Mouse (Mus musculus) retina, embryonic 14.5 days (tissue): ENCODE results near the gene Lrguk.

Source experiments
- DNase-seq: peaks from one replicate; pipeline ENCODE4 v3.0.0-alpha.2; 2015; ENCODE audit warnings: low spot score

The Lrguk gene

DNA sequence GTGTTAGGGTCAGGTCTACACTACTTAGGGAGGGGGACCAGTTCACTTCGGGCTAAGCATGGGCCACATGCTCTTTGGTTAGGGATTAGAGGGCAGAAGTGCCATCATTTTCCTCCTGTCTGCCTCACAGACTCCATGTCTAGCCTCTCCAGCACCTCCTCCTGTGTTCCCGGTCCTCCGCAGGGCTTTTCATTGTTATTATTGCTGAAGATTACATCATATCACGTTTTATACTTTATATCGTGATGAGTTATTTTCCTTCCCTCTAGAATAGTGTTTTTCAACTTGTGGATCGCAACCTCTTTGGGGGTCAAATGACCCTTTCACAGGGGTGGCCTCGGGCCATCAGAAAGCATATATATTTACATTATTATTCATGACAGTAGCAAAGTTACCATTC is 37.5 kb downstream of the Lrguk start:
- no peak for DNase-seq

DNA sequence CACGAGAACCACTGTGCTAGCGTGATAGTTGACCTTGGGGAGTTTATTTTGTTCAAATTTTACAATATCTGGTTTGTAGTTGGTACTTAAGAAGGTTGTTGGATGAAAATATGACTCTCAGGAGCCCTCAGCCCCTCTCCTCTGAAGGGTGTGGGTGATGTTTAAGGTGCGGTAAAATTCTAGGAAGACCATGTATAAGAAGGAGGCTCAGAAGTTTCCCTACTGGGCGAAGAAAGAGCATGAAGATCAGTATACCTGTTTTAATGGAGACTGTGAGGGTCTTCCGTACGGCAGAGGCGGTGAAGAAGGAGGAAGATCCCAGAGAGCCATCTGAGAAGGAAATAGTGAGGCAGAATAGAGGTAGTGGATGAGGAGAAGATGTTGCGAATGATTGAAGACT is 38.0 kb downstream of the Lrguk start:
- no peak for DNase-seq

DNA sequence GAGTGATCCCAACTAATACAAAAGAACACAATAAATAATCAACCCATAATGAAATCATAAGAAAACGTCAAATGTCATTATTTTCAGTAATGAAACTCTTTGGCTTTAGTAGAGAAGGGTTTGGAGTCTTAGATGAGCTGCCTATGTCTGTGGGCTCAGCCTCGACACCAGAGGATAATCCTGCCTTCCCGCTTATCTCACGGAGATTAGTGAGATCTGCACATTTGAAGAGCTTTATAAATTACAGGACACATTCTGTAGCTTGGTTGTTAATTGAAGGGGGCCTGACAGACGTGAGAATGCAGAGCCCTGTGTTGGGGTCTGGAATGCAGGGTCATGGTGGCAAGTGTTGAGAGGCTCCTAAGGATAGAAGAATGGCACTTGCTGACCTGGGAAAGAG is 42.7 kb downstream of the Lrguk start:
- no peak for DNase-seq

DNA sequence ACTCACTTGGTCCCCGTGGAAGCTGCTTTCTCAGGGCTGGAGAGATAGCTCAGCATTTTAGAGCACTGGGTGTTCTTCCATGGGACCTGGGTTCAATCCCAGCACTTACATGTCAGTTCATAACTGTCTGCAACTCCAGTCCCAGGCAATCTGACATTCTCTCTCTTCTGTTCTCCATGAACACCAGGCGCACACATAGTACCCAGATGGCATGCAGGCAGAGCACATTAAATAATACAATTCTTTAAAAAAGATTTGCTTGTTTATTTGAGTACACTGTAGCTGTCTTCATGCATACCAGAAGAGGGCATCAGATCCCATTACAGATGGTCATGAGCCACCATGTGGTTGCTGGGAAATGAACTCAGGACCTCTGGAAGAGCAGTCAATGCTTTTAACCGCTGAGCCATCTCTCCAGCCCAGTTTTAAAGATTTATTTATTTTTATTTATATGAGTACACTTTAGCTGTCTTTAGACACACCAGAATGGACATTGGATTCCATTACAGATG is 44.7 kb downstream of the Lrguk start:
- no peak for DNase-seq

DNA sequence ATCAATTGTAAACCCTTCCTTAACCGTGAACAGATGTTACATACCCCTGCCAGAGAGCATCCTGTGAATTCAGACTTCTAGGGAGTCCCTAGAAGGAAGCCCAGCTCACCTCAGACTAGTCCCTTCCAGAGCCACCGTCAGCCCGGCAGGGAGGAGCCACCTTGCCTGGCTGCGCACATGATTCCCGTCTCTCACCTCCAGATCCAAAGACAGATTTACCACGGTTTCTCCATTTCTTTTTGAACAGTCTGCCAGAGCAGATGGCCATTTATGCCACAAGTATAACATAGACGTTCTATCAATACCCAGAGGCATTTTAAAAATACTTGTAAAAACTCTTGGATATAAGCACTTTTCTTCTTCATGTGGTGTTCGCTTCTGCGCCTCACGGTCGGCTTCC is 46.3 kb downstream of the Lrguk start:
- no peak for DNase-seq

DNA sequence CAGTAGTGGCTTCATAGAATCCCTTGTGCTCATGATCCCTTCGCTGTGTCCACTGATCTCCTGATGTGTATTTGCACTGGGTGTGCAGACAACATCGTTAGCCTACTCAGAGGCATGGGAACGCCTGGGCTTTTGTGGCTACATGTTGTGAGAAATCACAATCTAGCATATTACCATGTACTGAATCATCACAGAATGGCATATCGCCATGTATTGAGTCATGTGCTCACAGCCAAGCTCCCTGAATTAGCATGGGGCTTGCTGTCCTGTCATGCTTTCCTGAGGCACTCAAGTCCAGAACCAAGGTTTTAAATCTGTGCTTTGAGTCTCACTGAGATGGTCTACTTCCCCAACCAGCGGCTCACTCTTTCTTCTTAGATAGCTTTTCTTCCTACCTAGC is 54.2 kb downstream of the Lrguk start:
- DNase-seq: no peak

DNA sequence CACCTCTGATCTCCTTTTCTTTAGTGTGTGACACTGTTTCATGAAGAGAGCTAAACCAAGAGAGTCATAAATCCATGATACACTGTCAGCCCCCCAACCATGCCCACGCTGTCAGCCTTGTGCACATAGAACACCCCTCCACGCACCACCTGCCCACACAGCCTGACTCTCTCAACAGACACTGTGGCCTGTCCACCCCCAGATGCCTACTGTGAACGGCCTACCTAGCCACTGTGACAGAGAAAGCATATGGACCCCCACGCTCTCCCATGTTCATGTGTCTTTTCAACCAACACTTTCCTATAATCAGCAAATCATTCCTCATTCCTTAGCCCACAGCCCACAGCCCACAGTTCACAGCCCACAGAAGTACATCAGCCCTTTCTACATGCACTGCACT is 58.5 kb downstream of the Lrguk start:
- DNase-seq: no peak

DNA sequence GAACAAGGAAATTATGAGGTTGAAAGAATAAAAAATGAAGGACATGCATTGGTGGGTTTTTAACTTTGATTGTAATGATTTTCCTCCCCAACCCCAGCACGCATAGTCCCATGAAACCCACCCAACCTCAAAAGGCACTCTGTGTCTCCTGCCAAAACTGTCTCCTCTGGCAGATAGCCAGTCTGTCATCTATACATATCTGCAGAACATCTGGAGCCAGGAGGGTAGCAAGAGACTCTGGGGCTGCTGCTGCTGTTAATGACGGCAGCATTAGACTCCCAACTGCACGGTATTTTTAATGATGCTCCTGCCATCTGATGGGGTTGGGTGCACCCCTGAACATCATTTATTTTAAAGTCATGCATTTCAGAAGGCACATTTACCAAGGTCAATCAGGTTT is 59.7 kb downstream of the Lrguk start:
- no peak for DNase-seq

DNA sequence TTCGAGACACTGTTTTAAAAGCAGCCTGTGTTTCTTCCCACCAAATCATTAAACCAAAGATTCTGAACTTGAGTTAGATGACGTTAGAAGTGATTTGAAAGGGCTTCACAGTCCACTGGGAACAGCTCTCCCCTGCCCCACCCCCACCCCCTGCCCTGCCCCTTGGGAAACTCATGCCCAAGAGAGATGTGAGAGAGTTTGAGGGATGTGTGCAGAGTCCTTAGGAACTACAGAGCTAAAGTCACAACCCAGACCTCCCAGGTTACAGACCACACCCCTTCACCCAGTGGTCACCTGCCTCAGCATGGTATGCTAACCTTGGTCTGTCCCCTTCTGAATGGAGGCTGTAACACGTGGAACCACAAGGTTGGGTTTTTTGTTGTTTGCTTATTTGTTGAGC is 62.3 kb downstream of the Lrguk start:
- DNase-seq: no peak

DNA sequence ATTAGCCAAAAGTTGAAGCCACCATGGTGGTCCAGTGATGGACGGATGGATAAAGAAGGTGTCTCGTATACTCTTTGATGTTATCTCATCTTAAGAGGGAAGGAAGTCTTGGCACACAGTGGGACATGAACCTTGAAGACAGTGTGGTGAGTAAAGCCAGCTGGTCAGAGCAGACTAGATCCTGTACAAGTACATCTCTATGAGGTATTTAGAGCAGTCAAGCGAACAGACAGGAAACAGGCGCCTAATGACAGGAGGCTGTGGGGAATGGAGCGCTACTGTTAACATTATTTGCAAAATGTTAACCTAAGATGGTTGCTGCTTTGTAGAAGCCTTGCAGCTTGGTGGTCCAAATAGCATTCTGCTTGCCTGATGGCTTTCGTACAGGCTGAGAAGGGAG is 67.0 kb downstream of the Lrguk start:
- no peak for DNase-seq

DNA sequence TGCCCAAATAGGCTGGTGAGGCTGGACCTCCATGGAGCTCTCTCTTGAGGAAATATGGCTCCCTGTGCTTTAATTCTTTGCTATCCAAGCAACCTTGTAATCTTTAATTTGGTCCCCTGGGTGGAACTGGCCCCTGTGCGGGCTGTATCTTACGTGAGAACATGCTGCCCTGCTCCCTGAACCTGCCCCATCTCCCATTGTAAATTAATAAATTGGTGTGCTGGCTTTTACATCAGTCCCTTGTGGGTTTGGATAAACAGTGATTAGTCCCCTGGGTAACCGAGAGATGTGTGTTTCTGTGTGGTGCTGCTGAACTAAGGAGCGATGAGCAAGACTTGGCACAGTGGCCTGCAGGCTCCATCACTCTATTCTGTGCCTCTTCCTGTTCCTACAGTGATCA is 67.7 kb downstream of the Lrguk start:
- DNase-seq: no peak

DNA sequence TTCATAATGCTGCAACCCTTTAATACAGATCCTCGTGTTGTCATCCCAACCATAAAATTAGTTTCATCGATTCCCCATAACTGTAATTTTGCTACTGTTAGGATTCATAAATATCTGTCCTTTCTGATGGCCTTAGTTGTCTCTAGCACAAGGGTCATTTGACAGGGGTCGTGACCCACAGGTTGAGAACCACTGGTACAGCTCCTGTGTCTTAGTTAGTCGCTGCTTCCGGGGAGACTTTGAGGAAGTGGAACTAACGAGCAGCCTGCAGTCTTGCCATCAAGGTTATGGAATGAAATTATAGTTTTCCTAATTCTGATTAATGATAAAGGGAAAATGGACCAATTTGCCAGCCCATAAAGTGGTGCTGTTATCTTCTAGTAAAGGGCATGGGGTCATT is 70.5 kb downstream of the Lrguk start:
- no peak for DNase-seq

DNA sequence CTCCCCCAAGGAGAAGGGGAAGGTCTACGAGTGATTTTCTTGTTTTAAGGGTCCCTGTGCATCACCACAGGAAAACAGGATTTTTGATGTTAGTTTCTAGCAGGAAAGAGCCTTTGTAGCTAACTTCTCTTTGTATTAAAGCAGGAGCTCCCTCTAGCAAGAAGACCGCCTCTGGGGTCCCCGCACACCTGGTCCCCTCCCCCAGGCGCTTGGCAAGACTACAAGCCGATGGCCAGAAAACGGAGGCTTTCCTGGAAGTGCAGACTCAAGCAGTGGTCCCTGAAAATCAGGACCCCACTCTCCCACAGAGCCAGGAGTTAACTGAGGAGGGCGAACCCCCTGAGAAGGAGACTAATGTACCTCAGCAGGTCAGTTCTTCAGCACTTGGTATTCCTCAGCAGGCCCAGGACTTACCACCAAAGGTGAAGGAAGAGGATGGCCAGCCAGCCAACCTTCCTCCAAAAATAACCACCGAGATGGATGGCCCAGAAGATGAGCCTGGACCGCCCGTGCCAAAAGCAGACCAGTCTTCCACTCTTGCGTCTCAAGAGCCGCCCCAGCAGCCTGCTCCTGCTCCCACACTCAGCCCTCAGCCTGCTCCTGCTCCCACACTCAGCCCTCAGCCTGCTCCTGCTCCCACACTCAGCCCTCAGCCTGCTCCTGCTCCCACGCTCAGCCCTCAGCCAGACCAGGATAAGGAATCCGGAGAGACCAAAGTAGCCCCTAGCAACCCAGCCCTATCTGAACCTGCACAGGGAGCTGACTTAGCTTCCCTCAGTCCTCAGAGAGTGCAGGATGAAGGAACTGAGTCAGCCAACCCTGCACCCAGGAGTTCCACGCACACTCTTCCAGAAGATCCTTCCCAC is 72.5 kb downstream of the Lrguk start:
- DNase-seq: no peak

DNA sequence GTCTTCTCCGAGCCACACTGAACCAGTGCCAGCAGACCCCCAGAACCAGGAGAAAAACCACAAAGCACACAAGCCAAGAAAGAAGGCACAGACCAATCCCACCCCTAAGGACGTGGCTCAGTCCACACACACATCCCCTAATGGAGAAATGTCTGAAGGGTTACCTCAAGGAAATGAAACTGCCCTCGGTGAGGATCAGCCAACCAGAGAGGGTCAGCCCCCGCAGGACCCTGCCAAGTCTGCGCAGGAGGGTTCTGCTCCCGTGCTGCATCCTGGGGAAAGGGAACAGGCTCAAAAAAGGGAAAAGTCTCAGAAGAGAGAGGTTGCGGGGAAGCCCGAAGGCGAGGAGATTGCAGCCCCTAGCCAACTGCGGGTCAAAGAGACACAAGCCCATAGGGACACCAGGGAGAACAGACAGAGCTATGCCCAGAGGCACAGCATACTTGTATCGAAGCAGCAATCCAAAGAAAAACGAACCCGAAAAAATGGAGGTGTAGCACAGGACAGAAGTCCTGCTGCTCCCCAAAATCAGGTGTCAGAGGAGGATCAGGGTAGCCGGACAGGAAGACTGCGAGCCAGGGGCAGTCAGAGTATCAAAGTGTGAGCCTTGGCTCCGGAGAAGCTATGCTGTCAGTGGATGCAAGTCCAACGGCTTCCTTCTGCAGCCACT is 74.1 kb downstream of the Lrguk start:
- no peak for DNase-seq

DNA sequence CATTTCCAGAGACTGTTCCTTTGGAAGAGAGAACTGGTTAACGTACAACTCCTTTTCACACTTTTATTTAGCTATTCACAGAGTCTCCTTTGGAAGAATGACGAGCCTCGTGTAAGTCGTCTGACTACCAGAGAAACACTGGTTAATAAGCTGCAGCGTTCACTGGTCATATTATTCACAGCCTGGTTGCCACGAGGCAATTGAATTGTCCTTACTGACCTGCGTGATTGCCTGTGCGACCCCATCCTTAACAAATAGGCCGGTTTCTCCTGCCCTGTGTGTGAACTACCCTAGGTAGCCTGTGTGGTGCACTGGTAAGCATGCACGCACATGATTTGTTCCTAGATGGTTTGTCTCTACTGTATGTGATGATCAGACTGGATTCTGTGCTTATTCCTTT is 81.3 kb downstream of the Lrguk start:
- peak; percentile 49 for DNase-seq

DNA sequence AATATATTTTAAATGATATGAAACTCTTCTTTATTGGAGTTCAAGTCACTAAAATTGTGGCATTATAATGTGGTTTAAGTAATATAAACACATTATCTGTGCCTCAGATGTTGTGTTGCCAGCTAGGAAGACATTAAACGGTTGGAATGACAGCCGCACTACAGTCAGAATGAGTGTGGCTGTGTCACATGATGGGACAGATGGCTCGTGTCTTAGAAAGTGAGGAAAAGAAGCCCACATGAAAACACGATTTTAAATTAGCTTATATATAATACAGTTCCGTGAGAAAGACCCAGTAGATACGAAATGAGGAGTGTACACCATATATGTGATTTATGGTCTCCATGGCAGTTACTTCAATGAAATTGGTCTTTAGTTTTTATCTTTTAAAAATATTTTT is 82.2 kb downstream of the Lrguk start:
- no peak for DNase-seq

DNA sequence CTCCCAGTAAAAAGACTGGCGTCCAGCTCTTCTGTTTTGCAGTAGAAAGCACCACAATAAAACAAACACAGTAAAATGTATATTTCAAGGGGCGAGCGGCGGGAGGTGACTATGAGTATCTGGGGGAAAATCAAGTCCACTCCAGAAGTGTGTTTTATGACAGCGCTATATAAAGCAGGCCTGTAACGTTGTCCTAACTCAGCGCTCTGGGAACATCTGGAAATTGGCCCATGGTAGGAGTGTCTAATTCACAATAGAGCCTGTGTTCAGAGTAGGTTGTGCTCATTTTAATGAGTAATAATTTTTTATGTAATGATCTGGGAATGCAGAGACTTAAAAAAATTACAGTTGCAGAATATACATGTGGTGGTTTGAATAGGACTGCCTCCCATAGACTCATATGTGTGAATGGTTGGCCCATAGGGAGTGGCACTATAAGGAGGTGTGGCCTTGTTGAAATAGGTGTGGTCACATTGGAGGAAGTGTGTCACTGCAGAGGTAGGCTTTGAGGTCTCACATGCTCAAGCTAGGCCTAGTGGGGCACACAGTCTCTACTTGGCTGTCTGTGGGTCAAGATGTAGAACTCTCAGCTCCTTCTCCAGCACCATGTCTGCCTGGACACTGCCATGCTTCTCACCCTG is 87.7 kb downstream of the Lrguk start:
- DNase-seq: no peak

DNA sequence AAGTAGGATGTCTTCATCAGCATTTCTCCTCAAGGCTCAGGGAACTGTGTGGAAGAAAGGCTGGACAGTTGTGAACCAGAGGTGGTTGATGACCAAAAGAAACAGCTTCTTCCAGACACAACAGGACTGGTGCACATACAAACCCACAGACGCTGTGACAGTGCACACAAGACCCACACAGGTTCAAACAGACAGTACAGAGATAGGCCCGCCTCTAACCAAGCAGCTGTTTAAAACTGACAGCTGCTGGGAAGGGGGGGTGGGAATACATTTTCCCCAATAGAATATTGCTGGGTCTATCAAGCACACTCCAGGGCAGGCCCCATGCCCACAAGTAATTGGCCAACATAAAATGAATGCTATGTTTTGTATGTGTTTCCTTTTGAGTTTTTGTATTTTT is 95.2 kb downstream of the Lrguk start:
- DNase-seq: no peak

DNA sequence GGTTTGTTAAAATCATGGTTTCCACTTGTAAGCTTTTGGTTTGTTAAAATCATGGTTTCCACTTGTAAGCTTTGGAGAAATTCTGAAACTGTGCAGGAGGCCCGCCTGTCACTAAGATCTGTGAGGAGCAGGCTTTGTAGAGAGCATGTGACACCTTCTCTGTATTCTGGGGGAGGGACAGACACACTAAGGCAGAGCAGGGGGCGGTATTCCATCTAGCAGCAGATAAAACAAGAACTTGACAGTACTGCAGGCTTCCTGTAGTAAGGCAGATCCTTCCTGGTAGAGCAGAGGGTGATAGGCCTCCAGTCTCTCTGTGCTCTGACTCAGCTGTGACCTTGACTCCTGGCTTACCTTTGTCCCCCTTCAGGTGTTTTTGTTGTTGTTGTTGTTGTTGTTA is 100.0 kb downstream of the Lrguk start:
- DNase-seq: no peak

DNA sequence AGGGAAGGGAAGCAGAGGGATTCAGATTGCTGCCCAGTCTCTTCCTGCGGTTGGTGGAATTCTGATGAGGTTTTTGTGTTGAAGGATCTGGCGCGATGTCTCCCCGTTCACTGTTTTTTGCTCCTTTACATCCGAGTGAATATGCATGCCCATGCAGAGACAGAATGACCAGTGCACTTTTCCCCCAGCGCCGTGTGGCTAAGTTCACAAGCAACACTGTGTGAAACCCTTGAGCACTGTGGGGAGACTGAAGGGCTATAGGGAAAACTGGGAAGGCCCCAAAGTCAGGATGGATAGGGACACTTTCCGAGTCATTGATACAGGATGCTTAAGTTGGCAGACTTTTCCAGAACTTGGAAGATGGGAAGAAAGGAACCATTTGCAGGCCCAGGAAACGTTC is 103.1 kb downstream of the Lrguk start:
- no peak for DNase-seq

DNA sequence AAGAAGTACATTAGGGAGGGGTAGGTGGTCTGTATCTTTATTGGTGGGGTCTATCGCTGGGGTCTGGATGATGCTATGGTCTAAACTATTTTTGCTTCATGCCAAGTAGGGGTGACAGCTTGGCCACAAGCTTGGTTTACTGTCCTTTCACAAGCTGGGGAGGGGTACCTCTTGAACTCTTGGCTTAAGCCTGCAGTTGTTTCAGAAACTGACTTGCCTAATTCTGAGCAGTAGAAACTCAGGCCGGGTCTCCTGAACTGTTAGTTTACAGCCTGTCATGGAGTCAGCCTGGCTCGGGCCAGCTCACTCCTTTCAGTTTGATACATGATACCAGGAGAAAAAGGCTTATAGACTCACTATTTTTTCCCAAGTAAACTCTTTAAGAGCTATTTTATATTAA is 109.1 kb downstream of the Lrguk start:
- DNase-seq: no peak

DNA sequence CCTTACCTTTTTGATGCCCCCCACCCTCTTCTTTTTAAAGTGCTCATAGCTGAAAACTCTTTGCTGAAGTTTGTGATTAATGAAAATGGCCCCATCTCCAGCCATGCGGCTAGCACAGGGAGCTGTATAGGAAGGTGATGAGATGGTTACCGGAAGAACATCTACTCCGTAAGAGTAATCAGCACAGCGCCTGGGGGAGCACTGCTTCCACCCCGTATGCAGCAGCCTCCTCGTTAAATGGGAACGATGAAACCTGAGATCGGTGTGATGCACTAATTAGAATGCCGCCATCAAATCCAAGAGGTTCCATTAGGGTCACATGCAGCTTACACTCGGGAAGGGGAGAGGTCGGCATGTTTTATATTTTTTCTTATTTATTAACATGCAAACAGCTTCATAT is 113.7 kb downstream of the Lrguk start:
- DNase-seq: no peak

DNA sequence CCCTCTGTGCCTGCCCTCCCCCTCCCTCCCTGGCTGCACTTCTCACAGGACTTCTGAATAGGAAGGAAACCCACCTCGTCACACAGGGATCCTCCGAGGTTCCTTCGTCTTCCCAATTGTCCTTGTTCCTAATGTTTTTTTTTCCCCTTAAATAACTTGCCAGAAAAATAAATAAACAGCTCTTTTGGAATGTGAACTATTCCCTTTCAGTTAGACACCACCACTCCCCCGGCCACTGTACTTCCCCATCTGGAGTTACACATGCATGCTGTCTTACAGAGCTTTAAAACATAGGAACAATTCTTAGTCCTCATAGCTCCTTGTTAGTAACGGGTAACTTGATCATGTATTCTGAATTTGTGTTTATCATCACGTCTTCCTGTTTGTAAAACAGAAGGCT is 116.8 kb downstream of the Lrguk start:
- DNase-seq: no peak
